Mouse (Mus musculus) CD4-positive naive resting alpha-beta T cell, adult 57 days (primary cell): ENCODE results near the gene Chd5. TPM values are rescaled to one million over a fixed set of nuclear protein-coding genes. Genes with fewer than 3 reads are reported as not detected.

Source experiments
- total RNA-seq: library from RNA; stranded (reverse); gene quantifications from one replicate; pipeline ENCODE4 v1.2.4, GENCODE M21; 2023

Chd5 gene
- 0.09 TPM for total RNA-seq

GRCm38 (mm10) chr4:152338419-152339292 is at the start of gene Chd5:
Gene Chd5, plus strand, starts transcription at chr4:152338651.

GRCm38 (mm10) chr4:152291562-152291961 is 46.9 kb upstream of the Chd5 start, which contains the start of gene Hes3:
Gene Hes3, minus strand, starts transcription at chr4:152291662.

GRCm38 (mm10) chr4:152296874-152297861 is 41.3 kb upstream of the Chd5 start, which contains the start of gene Icmt:
Gene Icmt, plus strand, starts transcription at chr4:152297227.

GRCm38 (mm10) chr4:152318517-152319234 is 19.8 kb upstream of the Chd5 start, which contains the start of gene Rnf207:
Gene Rnf207, minus strand, starts transcription at chr4:152318993.

GRCm38 (mm10) chr4:152325574-152326411 is 12.7 kb upstream of the Chd5 start, which contains the start of gene Rpl22:
Gene Rpl22, plus strand, starts transcription at chr4:152325742.

Other genes starting within 250 kb of the Chd5 start
- 45.9 TPM for gene Tnfrsf25, start 222.7 kb upstream of the Chd5 start, total RNA-seq
- 2.6 TPM for gene Espn, start 186.3 kb upstream of the Chd5 start, total RNA-seq
- not detected for gene Hes2, start 179.8 kb upstream of the Chd5 start, total RNA-seq
- 8.2 TPM for gene Acot7, start 160.5 kb upstream of the Chd5 start, total RNA-seq
- gene Gpr153, start 64.4 kb upstream of the Chd5 start, total RNA-seq: 0.21 TPM
- gene Hes3, start 47.0 kb upstream of the Chd5 start, total RNA-seq: not detected
- 20.5 TPM for gene Icmt, start 41.4 kb upstream of the Chd5 start, total RNA-seq
- gene Rnf207, start 19.7 kb upstream of the Chd5 start, total RNA-seq: not detected
- gene Rpl22, start 12.9 kb upstream of the Chd5 start, total RNA-seq: 1,074 TPM
- 1.5 TPM for gene Nphp4, start 138.1 kb downstream of the Chd5 start, total RNA-seq
- gene Kcnab2, start 139.2 kb downstream of the Chd5 start, total RNA-seq: 202 TPM